Mouse (Mus musculus) liver, adult 2 months (tissue): ENCODE results near the gene Adcy6. TPM values are rescaled to one million over a fixed set of nuclear protein-coding genes. Genes with fewer than 3 reads are reported as not detected.

Source experiments
- DNase-seq: peaks from one replicate; pipeline ENCODE4 v3.0.0-alpha.2; 2011; ENCODE audit warnings: low read depth, low spot score; ENCODE audit errors: extremely low read depth
- H3K27ac ChIP-seq: fragments of 200-500 bp; replicated peaks from 2 replicates; pipeline ENCODE4 v1.5.1; 2012; ENCODE audit warnings: low read depth, mild to moderate bottlenecking, control low read depth, inconsistent platforms, low read length; ENCODE audit not compliant: insufficient read depth
- H3K27me3 ChIP-seq: fragments of 200-500 bp; 2 replicates; pipeline ENCODE4 v1.6.1; 2012; ENCODE audit warnings: mild to moderate bottlenecking, moderate library complexity, low read length, inconsistent platforms; ENCODE audit not compliant: control insufficient read depth, insufficient read depth
- H3K36me3 ChIP-seq: fragments of 200-500 bp; 2 replicates; pipeline ENCODE4 v1.6.1; 2012; ENCODE audit warnings: low read length, inconsistent platforms; ENCODE audit not compliant: control insufficient read depth, insufficient read depth
- H3K4me1 ChIP-seq: fragments of 200-500 bp; 2 replicates; pipeline ENCODE4 v1.6.1; 2011; ENCODE audit warnings: low read length; ENCODE audit not compliant: control insufficient read depth, insufficient read depth
- H3K4me3 ChIP-seq: fragments of 200-500 bp; 2 replicates; pipeline ENCODE4 v1.5.1; 2011; ENCODE audit warnings: low read depth, mild to moderate bottlenecking, control low read depth, low read length, moderate library complexity; ENCODE audit not compliant: insufficient read depth
- H3K79me2 ChIP-seq: fragments of 200-500 bp; 2 replicates; pipeline ENCODE4 v1.6.1; 2012; ENCODE audit warnings: inconsistent platforms, mild to moderate bottlenecking, low read length, moderate library complexity; ENCODE audit not compliant: control insufficient read depth, insufficient read depth
- H3K9ac ChIP-seq: fragments of 200-500 bp; 2 replicates; pipeline ENCODE4 v1.6.1; 2012; ENCODE audit warnings: low read depth, mild to moderate bottlenecking, control low read depth, inconsistent platforms, low read length
- CTCF ChIP-seq: fragments of 200-500 bp; IDR thresholded peaks from 2 replicates; pipeline ENCODE4 v1.5.1; 2011; ENCODE audit warnings: low read depth, low read length, control low read depth
- POLR2A ChIP-seq: fragments of 200-500 bp; IDR thresholded peaks from 2 replicates; pipeline ENCODE4 v1.6.1; 2011; ENCODE audit warnings: low read length, control low read depth; ENCODE audit not compliant: insufficient read depth; ENCODE audit errors: extremely low read depth
- WGBS: fragments of 180-500 bp; shearing (Covaris S2); methylation state at CpG from one replicate; pipeline ENCODE4 v1.1.7; 2018; 5-methylcytosine and 5-hydroxymethylcytosine counted together
- polyA plus RNA-seq: library from polyadenylated mRNA; depleted of rRNA; stranded (reverse); fragments of >200 nt; gene quantifications from 2 replicates; pipeline ENCODE4 v1.2.3, GENCODE M21; 2012
- total RNA-seq: library from RNA; depleted of rRNA; stranded (reverse); fragments of >200 nt; gene quantifications from 2 replicates; pipeline ENCODE4 v1.2.3, GENCODE M21; 2014

Adcy6 gene
- total and polyA plus RNA-seq, 2 experiments = 8.9 to 16.3 TPM

DNA sequence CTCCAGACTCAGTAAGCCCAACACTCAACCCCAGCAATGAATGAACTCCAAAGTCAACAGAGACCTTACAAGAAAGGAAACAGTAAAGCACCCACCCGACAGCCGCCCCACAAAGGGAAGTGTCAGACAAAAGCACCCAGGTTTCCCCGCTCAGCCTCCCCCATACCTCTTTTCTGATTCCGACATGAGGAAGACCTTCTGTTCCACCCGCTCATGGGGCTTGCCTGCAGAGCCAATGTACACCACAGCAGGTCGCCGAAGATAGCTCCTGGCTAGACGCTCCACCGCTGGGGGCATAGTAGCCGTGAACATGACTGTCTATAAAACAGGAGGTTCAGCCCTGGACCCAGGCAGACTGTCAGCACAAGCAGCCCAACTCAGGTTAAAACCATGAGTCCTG, 37.4 kb upstream of the Adcy6 start:
- Histone ChIP-seq H3K4me1 (no peaks in the 10 kb centered on the region), H3K27me3 (no peaks in the 10 kb centered on the region), H3K4me3 (no peak overlapping the region), H3K9ac (no peak overlapping the region), H3K27ac (no peak overlapping the region), H3K79me2 (no peaks in the 10 kb centered on the region), H3K36me3 (peaks cover 26% of the 10 kb centered on the region; the same call in 1 of the 2 replicates)
- WGBS = 94% methylated on average over 10 of the region's 10 CpGs
- no peak for TF ChIP-seq CTCF
- TF ChIP-seq POLR2A = no peak
- no peak for DNase-seq

DNA sequence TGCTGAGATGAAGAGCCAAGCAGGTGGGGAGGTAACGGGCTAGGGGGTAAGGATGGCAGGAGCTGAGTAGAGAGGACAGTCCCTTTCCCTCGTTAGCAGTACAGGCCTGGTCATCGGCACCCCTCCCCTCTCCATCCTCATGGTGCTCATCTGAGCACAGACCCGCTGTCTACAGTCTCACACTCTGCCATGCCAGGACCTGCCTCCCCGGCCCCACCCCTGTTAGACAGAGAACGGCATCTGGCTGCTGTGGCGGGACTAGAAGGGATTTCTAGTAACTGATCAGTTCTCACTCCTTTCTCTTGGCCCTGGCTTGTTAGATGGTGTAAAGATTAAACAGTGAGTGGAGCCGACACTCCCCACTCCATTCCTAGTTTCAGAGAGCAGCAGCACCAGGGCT, 36.9 kb upstream of the Adcy6 start:
- 84% methylated on average over 8 of the region's 8 CpGs for WGBS
- no peak for DNase-seq

DNA sequence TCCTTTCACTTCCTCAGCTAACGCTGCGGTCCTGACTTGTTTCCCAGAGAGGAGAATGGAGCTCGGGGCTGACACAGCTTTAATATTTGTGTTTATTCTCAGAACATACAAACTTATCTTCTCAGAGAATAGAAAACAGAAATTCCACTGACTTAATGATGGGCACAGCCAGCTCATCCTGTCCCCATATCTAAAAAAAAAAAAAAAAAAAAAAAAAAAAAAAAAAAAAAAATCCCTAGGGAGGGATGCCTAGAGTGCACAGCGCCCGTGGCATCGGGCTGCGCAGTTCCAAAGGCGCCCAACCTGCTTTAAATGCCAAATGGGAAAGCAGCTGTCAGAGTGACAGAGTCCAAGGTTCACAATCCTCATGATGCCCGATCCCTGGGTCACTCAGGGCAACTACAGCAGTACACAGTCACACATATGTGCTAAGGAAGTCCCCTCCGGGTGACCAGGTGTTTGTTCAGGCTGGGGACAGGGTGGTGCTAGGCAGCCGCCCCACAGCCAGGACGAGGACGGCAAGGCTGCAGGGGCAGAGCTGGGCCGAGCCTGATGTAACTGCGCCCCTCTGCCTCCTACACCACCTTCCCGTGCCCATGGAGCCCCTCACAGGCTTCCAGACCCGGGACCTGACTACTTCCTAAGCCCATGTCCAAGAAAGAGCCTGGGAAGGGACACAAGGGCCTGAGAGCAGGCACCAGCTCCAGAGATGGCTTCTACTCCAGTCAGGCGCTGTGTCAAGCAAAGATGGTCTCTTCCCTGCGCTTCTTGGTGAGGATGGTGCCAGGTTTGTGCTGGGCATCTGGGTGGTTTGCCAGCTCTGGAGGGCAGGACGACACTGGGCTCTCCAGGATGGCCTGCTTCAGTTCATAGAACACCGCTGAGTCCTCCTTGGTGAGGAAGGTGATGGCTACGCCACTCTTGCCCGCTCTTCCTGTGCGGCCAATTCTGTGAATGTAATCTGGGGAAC, 35.5 kb upstream of the Adcy6 start:
- TF ChIP-seq POLR2A (no peak), CTCF (no peak)
- H3K9ac ChIP-seq = no peak overlapping the region
- no peaks in the 10 kb centered on the region for H3K27me3 ChIP-seq
- 56% methylated on average over 24 of the region's 24 CpGs for WGBS
- peak; percentile 87 for DNase-seq
- H3K4me1 ChIP-seq = no peaks in the 10 kb centered on the region
- H3K79me2 ChIP-seq = no peaks in the 10 kb centered on the region
- peak overlapping the region; percentile 31; the same call in 1 of the 2 replicates for H3K27ac ChIP-seq
- H3K4me3 ChIP-seq = no peak overlapping the region
- H3K36me3 ChIP-seq = peaks cover 15% of the 10 kb centered on the region; the same call in 1 of the 2 replicates

More for the DNA sequence above, 36.9 kb upstream of the Adcy6 start:
- Histone ChIP-seq H3K27me3 (no peaks in the 10 kb centered on the region), H3K4me3 (no peak overlapping the region), H3K27ac (no peak overlapping the region), H3K79me2 (no peaks in the 10 kb centered on the region), H3K36me3 (peaks cover 22% of the 10 kb centered on the region; the same call in 1 of the 2 replicates), H3K4me1 (no peaks in the 10 kb centered on the region), H3K9ac (no peak overlapping the region)
- TF ChIP-seq POLR2A (no peak), CTCF (no peak)

DNA sequence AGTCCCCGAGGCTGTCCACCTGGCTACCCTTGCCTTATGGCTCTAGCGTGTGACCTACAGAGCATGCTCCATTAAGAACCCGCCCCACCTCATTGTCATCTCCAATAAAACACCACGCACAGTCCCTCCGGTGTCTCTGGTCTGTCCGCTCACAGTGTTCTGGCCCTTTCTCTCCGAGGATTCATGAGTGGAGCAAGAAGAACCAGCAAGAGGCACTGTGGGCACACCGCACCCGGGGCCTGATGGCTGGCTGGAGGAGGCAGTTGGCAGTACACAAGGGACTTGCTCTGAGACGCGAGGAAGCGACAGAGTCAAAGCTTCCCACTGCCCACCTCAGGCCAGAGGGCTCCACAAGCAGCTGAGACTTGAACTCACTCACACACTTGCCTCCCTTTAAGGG, 34.5 kb upstream of the Adcy6 start:
- Histone ChIP-seq H3K4me3 (no peak overlapping the region), H3K36me3 (peaks cover 7% of the 10 kb centered on the region; the same call in 1 of the 2 replicates), H3K79me2 (no peaks in the 10 kb centered on the region), H3K27me3 (no peaks in the 10 kb centered on the region), H3K4me1 (no peaks in the 10 kb centered on the region), H3K9ac (no peak overlapping the region), H3K27ac (no peak overlapping the region)
- no peak for TF ChIP-seq POLR2A
- TF ChIP-seq CTCF = no peak
- no peak for DNase-seq
- 94% methylated on average over 12 of the region's 12 CpGs for WGBS

DNA sequence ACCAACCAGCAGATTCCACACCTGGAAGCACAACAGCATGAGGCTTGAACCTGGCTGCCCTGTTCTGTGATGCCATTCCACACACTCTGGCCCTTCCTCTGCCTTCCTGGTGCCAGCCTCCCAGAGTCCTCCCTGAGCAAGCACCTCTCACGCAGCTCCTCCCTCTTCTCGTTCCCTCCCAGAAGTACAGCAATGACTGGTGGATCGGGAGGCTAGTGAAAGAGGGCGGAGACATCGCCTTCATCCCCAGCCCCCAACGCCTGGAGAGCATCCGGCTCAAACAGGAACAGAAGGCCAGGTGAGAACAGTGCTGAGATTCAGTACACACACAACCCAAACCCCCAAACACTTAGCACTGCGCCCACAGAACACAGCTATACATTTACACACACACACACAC, 30.3 kb upstream of the Adcy6 start:
- TF ChIP-seq POLR2A (no peak), CTCF (no peak)
- Histone ChIP-seq H3K36me3 (no peaks in the 10 kb centered on the region), H3K27ac (no peak overlapping the region), H3K4me3 (no peak overlapping the region), H3K9ac (no peak overlapping the region), H3K4me1 (no peaks in the 10 kb centered on the region), H3K79me2 (no peaks in the 10 kb centered on the region), H3K27me3 (no peaks in the 10 kb centered on the region)
- DNase-seq = no peak
- WGBS = 36% methylated on average over 8 of the region's 8 CpGs

DNA sequence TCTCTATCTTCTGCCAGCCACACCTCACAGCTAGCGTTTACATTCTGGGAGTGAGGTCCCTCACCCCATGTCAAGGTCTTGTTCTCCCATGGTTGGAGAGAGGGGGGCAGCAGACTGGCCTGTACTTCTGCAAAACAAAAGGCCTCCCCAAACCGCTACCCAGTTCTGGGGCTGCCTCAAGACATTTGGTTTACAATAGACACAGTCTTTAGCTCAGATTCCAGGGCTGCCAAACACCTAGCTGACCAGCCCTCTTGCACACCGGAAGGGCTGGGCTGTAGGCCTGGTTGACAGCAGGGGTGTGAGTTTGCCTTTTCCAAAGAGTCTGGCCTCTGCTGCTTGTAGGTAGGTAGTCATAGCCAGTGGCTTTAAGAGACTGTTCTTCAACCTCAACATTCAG, 27.3 kb upstream of the Adcy6 start:
- no peak overlapping the region for H3K9ac ChIP-seq
- no peak for TF ChIP-seq POLR2A
- TF ChIP-seq CTCF = no peak
- peaks cover 16% of the 10 kb centered on the region for H3K27me3 ChIP-seq
- H3K27ac ChIP-seq = no peak overlapping the region
- no peak overlapping the region for H3K4me3 ChIP-seq
- no peaks in the 10 kb centered on the region for H3K36me3 ChIP-seq
- no peak for DNase-seq
- no peaks in the 10 kb centered on the region for H3K4me1 ChIP-seq
- WGBS = 83% methylated on average over 3 of the region's 3 CpGs
- no peaks in the 10 kb centered on the region for H3K79me2 ChIP-seq
